Mouse (Mus musculus): ENCODE results near the gene Axdnd1. TPM values are rescaled to one million over a fixed set of nuclear protein-coding genes. Genes with fewer than 3 reads are reported as not detected.

The Axdnd1 gene
- polyA plus RNA-seq, 1 experiment from 2014 or later: 0.84 TPM

GRCm38 (mm10) chr1:156280131-156280530, 140.8 kb downstream of the Axdnd1 start:
- Histone ChIP-seq H3K4me1 (ENCODE audit: insufficient read depth, low read depth, low read length) (no peaks in the 10 kb centered on the region), H3K4me2 (replicated peaks; ENCODE audit: low read depth, low read length) (no peak overlapping the region), H3K4me3 (ENCODE audit: low read depth, low read length) (no peak overlapping the region), H3K36me3 (ENCODE audit: insufficient read depth, low read length) (no peaks in the 10 kb centered on the region), H3K9ac (replicated peaks; ENCODE audit: low read depth) (no peak overlapping the region), H3K27ac (ENCODE audit: low read length) (no peak overlapping the region), H3K9me3 (ENCODE audit: low read length) (no peaks in the 10 kb centered on the region), H3K27me3 (replicated peaks; ENCODE audit: insufficient read depth, low read length) (no peaks in the 10 kb centered on the region)
- no peak for TF ChIP-seq EP300 (IDR thresholded peaks at IDR 0.05)
- no peak for TF ChIP-seq CTCF (IDR thresholded peaks at IDR 0.05)
- WGBS: 75% methylated on average over 7 of the region's 7 CpGs
- DNase-seq (ENCODE audit: low spot score): no peak
- no peak for ATAC-seq

- DNase-seq (ENCODE audit: low spot score): no peak
- WGBS: 56% methylated on average over 7 of the region's 7 CpGs
- no peak for ATAC-seq
- TF ChIP-seq EP300 (IDR thresholded peaks at IDR 0.05): no peak
- TF ChIP-seq CTCF (IDR thresholded peaks at IDR 0.05): no peak
- Histone ChIP-seq H3K4me2 (replicated peaks; ENCODE audit: low read depth, low read length) (no peak overlapping the region), H3K9ac (replicated peaks; ENCODE audit: low read depth) (no peak overlapping the region), H3K27ac (ENCODE audit: low read length) (no peak overlapping the region), H3K27me3 (replicated peaks; ENCODE audit: insufficient read depth, low read length) (no peaks in the 10 kb centered on the region), H3K9me3 (ENCODE audit: low read length) (no peaks in the 10 kb centered on the region), H3K36me3 (ENCODE audit: insufficient read depth, low read length) (no peaks in the 10 kb centered on the region), H3K4me1 (ENCODE audit: insufficient read depth, low read depth, low read length) (no peaks in the 10 kb centered on the region), H3K4me3 (ENCODE audit: low read depth, low read length) (no peak overlapping the region)
These were observed 147.3 kb downstream of the Axdnd1 start for GRCm38 (mm10) chr1:156273647-156274046.

Other genes with a start within 250 kb of the Axdnd1 start
- gene Fam163a, start 216.1 kb downstream of the Axdnd1 start, polyA plus RNA-seq (2015; fragmentation: Nextera tagmentation; extraction: Ambion mirVana): 0.04 and 0.10 TPM in 2 replicates
- gene Tdrd5, start 117.5 kb downstream of the Axdnd1 start, polyA plus RNA-seq (2015; fragmentation: Nextera tagmentation; extraction: Ambion mirVana): 0.60 and 1.2 TPM in 2 replicates
- 0.10 and 0.18 TPM in 2 replicates for gene Nphs2, start 110.4 kb downstream of the Axdnd1 start, polyA plus RNA-seq (2015; fragmentation: Nextera tagmentation; extraction: Ambion mirVana)
- 490 and 553 TPM in 2 replicates for gene Gm2000, start 55.1 kb downstream of the Axdnd1 start, polyA plus RNA-seq (2015; fragmentation: Nextera tagmentation; extraction: Ambion mirVana)
- 110 and 140 TPM in 2 replicates for gene Soat1, start 53.2 kb upstream of the Axdnd1 start, polyA plus RNA-seq (2015; fragmentation: Nextera tagmentation; extraction: Ambion mirVana)
- 0.26 and 0.40 TPM in 2 replicates for gene Gm10031, start 102.9 kb upstream of the Axdnd1 start, polyA plus RNA-seq (2015; fragmentation: Nextera tagmentation; extraction: Ambion mirVana)
- 2.3 and 3.0 TPM in 2 replicates for gene Abl2, start 137.6 kb upstream of the Axdnd1 start, polyA plus RNA-seq (2015; fragmentation: Nextera tagmentation; extraction: Ambion mirVana)